Mouse (Mus musculus): ENCODE data around the gene Mptx2. TPM values are rescaled to one million over a fixed set of nuclear protein-coding genes. Genes with fewer than 3 reads are reported as not detected.
A peak's percentile ranks its signal among the peaks of the same experiment; 100 is the strongest.

Gene Mptx2
- total and polyA plus RNA-seq, 3 experiments = not detected

DNA sequence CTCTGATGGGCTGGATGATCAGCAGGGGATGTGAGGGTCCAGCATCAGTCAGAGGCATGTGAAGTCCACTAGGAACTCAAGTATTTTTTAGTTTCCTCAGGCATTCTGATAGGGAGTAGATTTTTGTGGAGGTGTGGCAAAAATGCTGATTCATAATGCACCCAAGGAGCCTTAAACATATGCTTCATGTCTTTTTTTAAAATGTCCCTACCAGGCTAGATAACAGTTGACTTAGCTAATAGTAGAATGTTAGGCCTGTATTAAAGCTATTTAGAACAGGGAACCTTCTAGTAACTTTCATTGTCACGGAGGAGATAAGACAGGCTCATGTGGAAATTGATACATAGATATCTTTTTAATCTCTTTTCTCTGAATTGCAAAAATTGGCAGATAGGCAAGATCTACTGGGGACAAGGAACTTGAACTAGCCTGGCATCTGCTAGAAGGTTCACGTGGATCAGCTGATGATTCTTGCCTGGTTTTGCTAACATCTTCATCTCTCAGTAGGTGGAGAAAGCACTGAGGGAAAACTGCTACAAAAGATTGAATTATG is 40.4 kb upstream of the Mptx2 start:
- H3K27me3 ChIP-seq (ENCODE audit: control insufficient read depth in 1 of 2, insufficient read depth in 2 of 2, low read length in 2 of 2) = no peaks in the 10 kb centered on the region
- peak overlapping the region; percentile 14; the same call in 1 of the 2 replicates for H3K9ac ChIP-seq (ENCODE audit: control insufficient read depth, low read depth, low read length, poor library complexity, severe bottlenecking)
- H3K4me1 ChIP-seq (ENCODE audit: control insufficient read depth in 1 of 2, insufficient read depth in 2 of 2, low read length in 2 of 2) = peaks cover 44 to 57% of the 10 kb centered on the region in 2 experiments
- H3K27ac ChIP-seq (ENCODE audit: control insufficient read depth, low read depth, low read length) = peak overlapping the region; percentile 95
- H3K36me3 ChIP-seq (ENCODE audit: control insufficient read depth in 1 of 2, insufficient read depth in 2 of 2, low read length in 2 of 2) = peaks cover 0 to 69% of the 10 kb centered on the region in 2 experiments; a peak in 2 of 4 replicates
- H3K79me2 ChIP-seq (ENCODE audit: control insufficient read depth, insufficient read depth, low read length, poor library complexity) = no peaks in the 10 kb centered on the region
- DNase-seq (ENCODE audit: low read depth, low spot score) = peak; percentile 72
- H3K9me3 ChIP-seq (replicated peaks; ENCODE audit: insufficient read depth, low read length) = no peaks in the 10 kb centered on the region
- no peak overlapping the region for H3K4me3 ChIP-seq (ENCODE audit: control insufficient read depth in 1 of 2, insufficient read depth in 1 of 2, low read depth in 2 of 2, low read length in 2 of 2)
- TF ChIP-seq GABPA (IDR thresholded peaks at IDR 0.05; ENCODE audit: low read depth, low read length) = peak; percentile 60
- peak; percentile 94 for TF ChIP-seq TCF12 (IDR thresholded peaks at IDR 0.05; ENCODE audit: low read depth, low read length)
- TF ChIP-seq ZNF384 (IDR thresholded peaks at IDR 0.05; ENCODE audit: low read depth, low read length) = peak; percentile 21; the same call in 1 of the 2 replicates
- no peak for TF ChIP-seq UBTF (IDR thresholded peaks at IDR 0.05; ENCODE audit: borderline replicate concordance, insufficient read depth, low read depth, low read length)
- peak; percentile 44; the same call in 1 of the 2 replicates for TF ChIP-seq BHLHE40 (IDR thresholded peaks at IDR 0.05; ENCODE audit: borderline replicate concordance, low read depth, low read length)
- no peak for TF ChIP-seq ZC3H11A (IDR thresholded peaks at IDR 0.05; ENCODE audit: low read depth, low read length)
- TF ChIP-seq EP300 (IDR thresholded peaks at IDR 0.05; ENCODE audit: low read depth in 1 of 2, low read length in 2 of 2) = peak; percentile 93 to 95
- TF ChIP-seq SIN3A (IDR thresholded peaks at IDR 0.05; ENCODE audit: low read length) = peak; percentile 80
- no peak for TF ChIP-seq MYC (IDR thresholded peaks at IDR 0.05; ENCODE audit: low read depth, low read length)
- no peak for TF ChIP-seq CTCF (IDR thresholded peaks at IDR 0.05 in 2 of 3, conservative IDR thresholded peaks at IDR 0.05 in 1 of 3; ENCODE audit: control insufficient read depth in 1 of 3, insufficient read depth in 1 of 3, low read depth in 2 of 3, low read length in 3 of 3, poor library complexity in 1 of 3, severe bottlenecking in 1 of 3)
- no peak for TF ChIP-seq JUND (IDR thresholded peaks at IDR 0.05; ENCODE audit: low read depth, low read length)
- 0 out of 2 replicates have a peak, but pooled peaks have one; percentile 34 for TF ChIP-seq MAZ (IDR thresholded peaks at IDR 0.05; ENCODE audit: low read depth, low read length)
- peak; percentile 97 for TF ChIP-seq GATA1 (IDR thresholded peaks at IDR 0.05; ENCODE audit: low read depth, low read length)
- TF ChIP-seq KAT2A (conservative IDR thresholded peaks at IDR 0.05; ENCODE audit: low read depth, low read length) = no peak
- TF ChIP-seq SMC3 (IDR thresholded peaks at IDR 0.05; ENCODE audit: low read depth, low read length) = no peak
- no peak for TF ChIP-seq NRF1 (IDR thresholded peaks at IDR 0.05; ENCODE audit: insufficient read depth, low read depth, low read length, poor library complexity, severe bottlenecking)
- no peak for TF ChIP-seq RAD21 (IDR thresholded peaks at IDR 0.05; ENCODE audit: low read depth, low read length)
- no peak for TF ChIP-seq CHD2 (IDR thresholded peaks at IDR 0.05; ENCODE audit: low read length)
- TF ChIP-seq ETS1 (IDR thresholded peaks at IDR 0.05; ENCODE audit: low read depth, low read length) = peak; percentile 96
- TF ChIP-seq MXI1 (IDR thresholded peaks at IDR 0.05; ENCODE audit: low read depth, low read length) = peak; percentile 30; the same call in 1 of the 2 replicates
- no peak for TF ChIP-seq TBP (IDR thresholded peaks at IDR 0.05; ENCODE audit: low read depth, low read length)
- no peak for TF ChIP-seq ZKSCAN1 (IDR thresholded peaks at IDR 0.05; ENCODE audit: low read depth, low read length)
- TF ChIP-seq USF2 (IDR thresholded peaks at IDR 0.05; ENCODE audit: borderline replicate concordance in 1 of 2, insufficient read depth in 1 of 2, low read depth in 1 of 2, low read length in 2 of 2) = no peak
- no peak for TF ChIP-seq CHD1 (IDR thresholded peaks at IDR 0.05; ENCODE audit: low read depth, low read length)
- 0 out of 2 replicates have a peak, but pooled peaks have one; percentile 13 for TF ChIP-seq HCFC1 (IDR thresholded peaks at IDR 0.05; ENCODE audit: low read depth, low read length)
- no peak for TF ChIP-seq POLR2A (IDR thresholded peaks at IDR 0.05; ENCODE audit: control insufficient read depth in 1 of 2, insufficient read depth in 1 of 2, low read depth in 1 of 2, low read length in 2 of 2, poor library complexity in 1 of 2)
- no peak for TF ChIP-seq MAX (IDR thresholded peaks at IDR 0.05; ENCODE audit: low read length)
- peak; percentile 55; the same call in 1 of the 2 replicates for TF ChIP-seq MEF2A (IDR thresholded peaks at IDR 0.05; ENCODE audit: extremely low read depth, insufficient replicate concordance, low read depth, low read length, poor library complexity, severe bottlenecking)
- no peak for TF ChIP-seq NELFE (IDR thresholded peaks at IDR 0.05; ENCODE audit: low read depth, low read length)
- peak; percentile 55; the same call in 1 of the 2 replicates for TF ChIP-seq MAFK (IDR thresholded peaks at IDR 0.05; ENCODE audit: borderline replicate concordance, low read depth, low read length)
- peak; percentile 58 for TF ChIP-seq USF1 (IDR thresholded peaks at IDR 0.05; ENCODE audit: low read depth, low read length)
- TF ChIP-seq ZMIZ1 (IDR thresholded peaks at IDR 0.05; ENCODE audit: low read depth, low read length) = 0 out of 2 replicates have a peak, but pooled peaks have one; percentile 8
- TF ChIP-seq MYB (IDR thresholded peaks at IDR 0.05; ENCODE audit: low read depth, low read length) = no peak
- TF ChIP-seq RCOR1 (IDR thresholded peaks at IDR 0.05; ENCODE audit: low read depth, low read length) = peak; percentile 74
- no peak for TF ChIP-seq POLR2AphosphoS5 (IDR thresholded peaks at IDR 0.05; ENCODE audit: borderline replicate concordance, low read depth, low read length)
- no peak for TF ChIP-seq E2F4 (IDR thresholded peaks at IDR 0.05; ENCODE audit: borderline replicate concordance, low read depth, low read length)
